Mouse (Mus musculus): ENCODE measurements around the gene Ankrd11. TPM values are rescaled to one million over a fixed set of nuclear protein-coding genes. Genes with fewer than 3 reads are reported as not detected.

The Ankrd11 gene
- 51.6 TPM for polyA plus RNA-seq (2017; shearing (Covaris generic))

DNA sequence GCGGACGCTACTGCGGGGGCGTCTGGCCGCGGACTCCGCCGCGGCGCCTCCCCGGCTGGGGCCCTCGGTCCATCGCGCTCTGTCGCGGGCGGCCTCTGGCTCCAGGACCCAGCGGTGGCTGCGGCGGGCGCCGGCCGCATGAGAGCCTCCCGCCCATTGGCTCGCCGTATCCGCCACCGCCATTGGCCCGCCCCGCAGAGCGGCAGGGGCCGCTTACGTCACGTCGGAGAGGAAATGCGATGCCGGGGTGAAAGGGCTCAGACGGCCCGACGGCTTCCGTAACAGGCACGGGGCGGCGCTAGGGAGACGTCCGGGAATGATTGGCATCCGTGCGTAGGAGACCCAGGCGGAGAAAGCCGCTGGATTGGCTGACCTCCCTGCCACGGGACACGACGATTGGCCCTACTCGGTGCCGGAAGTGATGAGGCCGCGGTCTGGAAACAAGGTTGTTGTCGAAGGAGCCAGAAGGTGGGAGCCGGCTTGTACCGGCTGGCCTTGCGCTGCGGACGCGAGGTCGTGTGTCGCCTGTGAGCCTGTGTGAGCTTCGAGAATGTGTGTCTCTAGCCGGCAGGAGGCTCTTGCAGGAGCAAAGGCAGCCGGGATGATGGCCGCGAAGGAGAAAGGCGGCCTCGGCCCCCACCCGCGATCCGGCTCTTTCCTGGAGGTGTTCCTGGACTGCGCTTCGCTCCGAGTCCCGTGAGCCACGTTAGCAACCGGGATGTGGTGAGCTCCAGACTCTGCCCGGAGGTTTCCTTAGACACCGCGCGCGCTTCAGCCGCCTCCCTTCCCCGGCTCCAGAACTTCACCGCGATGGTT lies at the start of gene Ankrd11:
Ankrd11 (minus strand) TSS at position 120 of the 816 bp plus-strand sequence.

GRCm38 (mm10) chr8:123062721-123063120 lies 20.6 kb upstream of the Ankrd11 start, which contains the start of gene Spg7:
TSS of gene Spg7 (plus strand) at chr8:123062942.

DNA sequence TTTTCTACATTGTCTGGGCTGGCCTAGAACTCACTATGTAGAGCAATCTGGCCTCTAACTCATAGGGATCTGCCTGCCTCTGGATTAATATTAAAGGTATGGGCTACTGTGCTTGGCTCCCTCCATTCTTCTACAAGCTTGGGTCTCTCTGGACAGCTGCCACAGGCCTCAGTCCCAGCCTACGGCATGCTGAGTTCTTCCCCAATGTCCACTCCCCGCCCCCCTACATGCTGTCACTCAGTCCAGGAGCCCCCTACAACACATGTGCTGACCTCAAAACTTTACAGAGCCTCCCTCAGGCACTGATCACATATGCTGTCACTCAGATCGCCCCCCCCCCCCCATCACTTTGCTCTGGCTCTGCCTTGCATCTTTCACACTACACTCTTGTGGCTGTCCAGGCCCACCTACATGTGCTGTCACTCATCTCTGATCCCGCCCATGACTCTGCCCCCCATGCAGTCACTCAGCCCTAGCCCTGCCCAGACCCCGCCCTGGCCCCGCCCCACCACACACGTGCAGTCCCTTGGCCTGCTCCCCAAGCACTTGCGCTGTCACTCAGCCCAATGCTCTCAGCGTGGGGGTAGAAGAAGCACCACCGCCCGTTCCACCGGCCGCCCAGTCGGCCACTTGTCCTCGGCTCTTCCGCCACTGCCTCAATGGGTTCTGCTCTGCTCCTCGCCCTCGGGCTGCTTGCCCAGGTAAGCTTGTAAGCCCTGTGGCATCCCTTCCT lies 194.1 kb downstream of the Ankrd11 start, which contains the start of gene Cdh15:
Cdh15 (plus strand) TSS at position 138 of the 733 bp plus-strand sequence.

Other genes starting within 250 kb of the Ankrd11 start
- gene Cdh15, start 194.3 kb downstream of the Ankrd11 start, polyA plus RNA-seq (2017; shearing (Covaris generic)) = not detected
- 15.5 TPM for gene Spg7, start 20.7 kb upstream of the Ankrd11 start, polyA plus RNA-seq (2017; shearing (Covaris generic))
- 929 TPM for gene Rpl13, start 60.1 kb upstream of the Ankrd11 start, polyA plus RNA-seq (2017; shearing (Covaris generic))
- 0.99 TPM for gene Cpne7, start 75.1 kb upstream of the Ankrd11 start, polyA plus RNA-seq (2017; shearing (Covaris generic))
- gene Sult5a1, start 116.0 kb upstream of the Ankrd11 start, polyA plus RNA-seq (2017; shearing (Covaris generic)) = not detected
- gene Dpep1, start 144.0 kb upstream of the Ankrd11 start, polyA plus RNA-seq (2017; shearing (Covaris generic)) = not detected
- gene Chmp1a, start 170.5 kb upstream of the Ankrd11 start, polyA plus RNA-seq (2017; shearing (Covaris generic)) = 227 TPM
- gene Spata33, start 170.6 kb upstream of the Ankrd11 start, polyA plus RNA-seq (2017; shearing (Covaris generic)) = not detected
- gene Cdk10, start 182.6 kb upstream of the Ankrd11 start, polyA plus RNA-seq (2017; shearing (Covaris generic)) = 26.8 TPM
- 9.1 TPM for gene Spata2l, start 194.0 kb upstream of the Ankrd11 start, polyA plus RNA-seq (2017; shearing (Covaris generic))
- 23.2 TPM for gene Zfp276, start 211.9 kb upstream of the Ankrd11 start, polyA plus RNA-seq (2017; shearing (Covaris generic))
- gene Vps9d1, start 212.1 kb upstream of the Ankrd11 start, polyA plus RNA-seq (2017; shearing (Covaris generic)) = 19.5 TPM

Measured in activated CD4-positive, CD25-positive, alpha-beta regulatory T cell, adult 9 weeks (primary cell).